Mouse (Mus musculus) neutrophil, adult 59 days (primary cell): Measurements from ENCODE around the gene Me1. TPM values are rescaled to one million over a fixed set of nuclear protein-coding genes. Genes with fewer than 3 reads are reported as not detected.

Experiments used
- total RNA-seq, 2 experiments: library from RNA; stranded (reverse); gene quantifications; 1 replicate in 1 of 2; 2 replicates in 1 of 2; pipeline ENCODE4 v1.2.4; 2023

Gene Me1
- total RNA-seq: under 1 TPM in 1 of 2 experiments, not detected in 1; 0.11 TPM

DNA sequence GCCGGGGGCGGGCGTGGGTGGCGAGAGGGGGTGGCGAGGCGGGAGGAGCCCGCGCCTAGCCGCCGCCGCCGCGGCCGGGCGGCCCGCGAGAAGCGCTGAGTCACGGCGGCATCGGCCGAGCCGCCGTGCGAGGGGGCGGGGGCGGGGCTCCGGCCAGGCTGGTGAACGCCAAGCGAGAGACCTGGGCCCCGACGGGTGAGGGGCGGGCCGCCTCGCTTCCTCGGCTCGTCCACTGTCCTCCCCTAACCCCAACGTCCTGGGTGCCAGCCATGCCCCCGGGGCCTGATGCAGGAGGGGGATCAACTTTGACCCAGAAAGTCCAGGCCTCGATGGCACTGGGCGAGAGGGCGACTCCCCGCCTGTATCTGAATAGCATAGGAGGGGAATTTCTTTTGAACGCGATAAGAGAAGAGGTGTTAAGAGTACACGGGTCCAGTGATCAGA is at the start of gene Me1:
Me1 (minus strand) TSS at position 136 of the 444 bp plus-strand sequence.

DNA sequence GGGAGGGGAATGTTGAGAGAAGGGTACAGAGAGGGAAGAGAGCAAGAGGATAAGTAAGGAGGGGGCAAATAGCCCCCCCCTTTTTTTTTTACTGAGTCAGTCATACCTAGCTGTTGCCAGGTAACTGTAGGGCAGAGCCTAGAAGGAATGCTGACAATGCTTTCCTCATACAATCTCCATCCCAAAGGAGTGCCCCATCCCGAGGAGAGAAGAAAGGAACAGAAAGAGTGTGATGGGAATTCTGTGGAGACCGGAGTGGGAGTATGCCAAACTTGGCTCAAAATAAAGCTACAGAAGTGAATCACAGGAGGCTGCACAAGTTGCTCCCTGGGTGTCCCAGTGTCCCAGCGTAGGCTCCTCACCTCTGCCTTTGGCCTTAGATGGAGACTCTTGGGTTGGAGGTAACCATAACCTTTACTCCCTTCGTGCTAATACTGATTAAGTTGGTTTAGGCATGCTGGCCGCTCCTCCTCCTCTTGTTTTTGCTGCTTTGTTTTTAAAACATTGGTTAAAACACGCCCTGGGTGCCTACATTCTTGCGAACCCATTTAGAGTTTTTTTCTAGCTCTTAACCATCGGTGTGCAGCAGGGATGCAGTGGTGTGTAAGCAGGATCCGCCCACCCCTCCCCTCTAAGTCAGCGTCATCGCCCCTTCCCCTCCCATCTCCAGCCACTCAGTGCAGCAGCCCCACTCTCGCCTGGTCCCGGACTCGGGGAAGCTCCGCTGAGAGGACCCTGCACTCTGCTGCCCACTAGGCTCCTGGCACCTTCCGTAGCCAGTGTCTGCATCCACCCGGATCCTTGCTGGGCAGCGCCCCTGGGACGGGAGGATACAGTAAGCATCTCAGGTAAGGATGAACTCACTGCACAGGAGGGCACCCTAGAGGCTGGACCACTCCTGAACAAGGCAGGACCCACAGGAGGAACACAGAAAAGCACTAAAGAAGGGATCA is 47.5 kb upstream of the Me1 start, which contains the start of gene Prss35:
Prss35 (plus strand) TSS at position 691 of the 953 bp plus-strand sequence.

DNA sequence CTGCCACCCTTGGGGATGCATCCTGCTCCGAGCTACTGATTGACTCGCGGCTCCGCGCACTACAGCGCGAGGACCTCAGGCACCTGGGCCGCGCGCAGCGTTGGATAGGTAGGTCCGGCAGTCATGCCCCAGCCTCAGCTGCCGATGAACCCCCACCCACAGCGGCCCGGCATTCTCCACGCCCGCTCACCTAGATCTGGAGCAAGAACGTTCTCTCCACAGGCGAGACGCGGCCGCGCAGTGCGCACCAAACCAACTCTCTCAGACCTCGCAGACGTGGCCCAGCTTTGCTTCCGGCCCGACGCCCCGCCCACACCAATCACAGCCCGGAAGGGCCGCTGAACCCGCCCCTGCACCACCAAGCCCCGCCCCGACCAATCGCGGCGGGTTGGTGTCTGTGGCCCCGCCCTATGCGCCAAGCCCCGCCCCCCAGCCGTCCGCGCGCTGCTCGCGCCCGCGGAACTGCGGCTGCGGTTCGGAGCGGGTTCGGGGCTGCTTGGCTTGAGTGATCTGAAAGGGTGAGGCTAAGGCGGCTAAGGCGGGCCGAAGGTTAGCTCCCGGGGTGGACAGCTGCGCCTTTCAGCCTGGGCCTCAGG is 124.1 kb downstream of the Me1 start, which contains the start of the genes Pgm3 and Rwdd2a:
Pgm3 (minus strand) TSS at position 303 of the 596 bp plus-strand sequence.
Rwdd2a (plus strand) TSS at position 452 of the 596 bp plus-strand sequence.

Other genes starting within 250 kb of the Me1 start
- gene Ube2cbp, start 231.0 kb downstream of the Me1 start, total RNA-seq: 1 to 10 TPM; 1.0 TPM
- 10 to 100 TPM; 34.7 to 36.1 TPM for gene Dop1a, start 228.8 kb downstream of the Me1 start, total RNA-seq
- gene Pgm3, start 124.1 kb downstream of the Me1 start, total RNA-seq: 1 to 10 TPM; 5.3 to 6.2 TPM
- 1 to 10 TPM; 3.5 to 4.1 TPM for gene Rwdd2a, start 124.0 kb downstream of the Me1 start, total RNA-seq
- under 1 TPM in 1 of 2 experiments, not detected in 1; 0.31 TPM for gene Prss35, start 47.7 kb upstream of the Me1 start, total RNA-seq
- not detected for gene Snap91, start 184.7 kb upstream of the Me1 start, total RNA-seq